Mouse (Mus musculus) layer of hippocampus, postnatal 25 days (tissue): ENCODE measurements around the gene Dstn. TPM values are rescaled to one million over a fixed set of nuclear protein-coding genes. Genes with fewer than 3 reads are reported as not detected.

Source experiments
- DNase-seq, 2 experiments: peaks; one replicate each; pipeline ENCODE4 v3.0.0; 2022; ENCODE audit warnings: mixed read lengths in 2 of 2, low spot score in 1 of 2; ENCODE audit errors: extremely low spot score in 1 of 2
- total RNA-seq, 2 experiments: library from RNA; stranded (reverse); gene quantifications; 2 replicates each; pipeline ENCODE4 v1.2.3; 2021

Dstn gene
- total RNA-seq, result 100 to 1,000 TPM; 207 to 232 TPM

GRCm38 (mm10) chr2:143914760-143915599 is at the start of gene Dstn:
Dstn (plus strand) TSS chr2:143915320.
- DNase-seq, result peak; percentile 92 to 96

DNA sequence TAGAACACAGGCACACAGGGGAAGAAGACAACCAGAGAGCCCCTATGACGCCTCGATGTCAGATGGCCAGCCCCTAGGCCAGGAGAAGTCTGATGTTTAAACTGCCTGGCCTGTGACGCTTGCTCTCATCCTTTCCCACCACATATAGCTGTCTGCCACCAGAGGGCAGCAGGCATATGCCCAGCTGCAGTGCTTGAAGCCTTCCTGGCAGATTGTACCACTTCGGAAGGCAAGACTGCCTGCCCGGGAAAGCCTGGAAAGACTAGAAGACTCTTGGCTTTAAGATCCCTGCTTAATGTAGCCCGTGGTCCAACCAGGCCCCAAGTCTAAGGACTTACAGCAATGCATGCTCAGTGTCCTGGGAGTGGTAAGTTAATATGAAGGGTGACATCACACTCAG is 47.8 kb upstream of the Dstn start:
- DNase-seq, result peak; percentile 46 to 73

DNA sequence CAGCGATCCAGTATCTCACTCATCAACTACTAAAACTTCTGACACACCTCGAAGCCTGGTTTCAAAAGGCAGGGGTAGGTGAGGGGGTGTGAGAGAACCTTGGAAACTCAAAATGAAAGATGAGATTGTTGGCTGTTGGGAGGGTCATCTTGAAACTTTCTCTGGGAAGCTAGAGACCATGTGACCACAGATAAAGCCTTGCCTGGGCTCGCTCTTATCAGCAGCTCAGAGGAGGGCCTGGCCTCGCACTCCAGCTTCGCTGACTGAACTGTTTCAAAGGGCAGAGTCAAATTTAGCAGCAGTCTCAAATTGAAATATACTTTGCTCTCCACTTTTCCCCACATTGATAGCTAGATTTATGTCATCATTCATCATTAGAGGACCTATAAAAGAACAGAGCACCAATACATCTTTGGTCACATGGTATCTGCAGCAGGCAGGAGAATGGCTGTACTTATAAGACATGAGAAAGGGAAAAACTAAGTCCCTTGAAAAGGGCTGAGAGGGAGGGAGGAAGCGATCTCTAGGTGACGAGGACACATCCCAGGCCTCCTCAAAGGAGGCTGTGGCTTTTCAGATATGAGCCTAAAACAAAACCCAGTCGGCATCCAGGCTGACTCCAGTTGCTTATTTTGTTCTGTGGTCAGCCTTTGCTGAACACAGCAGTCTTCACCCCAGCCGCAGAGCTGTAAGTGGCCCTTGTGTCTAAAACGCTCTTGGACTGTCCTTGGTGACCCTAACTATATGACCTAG is 44.0 kb upstream of the Dstn start:
- no peak for DNase-seq

DNA sequence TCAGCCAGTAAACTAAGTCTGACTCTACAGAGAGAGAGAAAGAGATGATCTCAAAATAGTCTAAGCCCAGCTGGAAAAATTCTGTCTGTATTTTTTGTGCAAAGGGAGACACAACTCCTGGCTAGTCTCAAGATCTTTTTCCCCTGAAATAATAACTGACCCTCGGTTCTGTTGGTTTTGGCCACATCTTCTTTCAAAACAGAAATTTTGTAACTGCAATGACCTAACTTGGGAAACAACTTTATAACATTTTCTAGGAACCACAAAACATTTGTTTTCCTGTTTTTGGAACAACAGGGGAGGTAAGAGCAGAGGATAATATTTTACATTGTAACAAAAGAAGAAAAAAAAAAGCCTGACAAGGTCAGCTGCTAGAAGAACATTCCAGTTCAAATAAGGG is 39.1 kb upstream of the Dstn start:
- DNase-seq, result no peak

- DNase-seq, result no peak
These were observed 38.0 kb upstream of the Dstn start for GRCm38 (mm10) chr2:143876929-143877632.

DNA sequence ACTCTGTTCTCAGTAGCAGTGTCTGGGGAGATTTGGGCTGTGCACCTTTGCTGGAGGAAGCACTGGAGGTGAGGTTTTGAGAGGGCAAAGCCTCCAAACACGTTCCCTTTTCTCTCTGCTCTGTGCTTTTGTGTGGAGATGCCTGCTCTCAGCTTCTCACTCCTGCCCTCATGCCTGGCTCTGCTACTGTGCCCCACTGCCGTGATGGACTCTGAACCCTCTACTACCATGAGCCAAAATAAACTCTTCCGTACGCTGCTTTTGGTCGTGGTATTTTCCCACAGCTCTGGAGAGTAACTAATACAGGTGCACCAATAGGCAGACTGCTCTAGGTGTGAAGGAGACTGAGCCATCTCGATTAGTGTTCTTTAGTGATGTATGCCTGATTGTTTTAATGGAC is 35.8 kb upstream of the Dstn start:
- DNase-seq, result no peak

DNA sequence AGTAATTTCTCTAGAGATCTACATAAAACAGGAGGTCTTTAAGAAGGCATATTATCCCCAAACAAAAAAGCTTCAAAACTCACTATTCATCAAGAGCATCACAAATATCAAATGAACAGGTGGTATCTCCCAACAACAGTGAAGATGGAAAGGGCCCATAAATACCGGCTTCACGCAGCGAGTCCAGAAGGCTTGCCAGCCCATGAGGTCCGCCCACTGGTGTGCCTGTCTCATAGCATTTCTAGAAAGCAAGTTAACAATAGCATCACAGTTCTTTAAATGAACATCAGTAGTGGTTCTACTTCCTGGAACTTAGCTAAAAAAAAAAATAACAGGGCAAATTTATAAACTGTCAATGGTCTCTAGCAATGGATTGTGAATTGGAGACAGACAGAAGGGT is 33.1 kb upstream of the Dstn start:
- DNase-seq, result no peak

- no peak for DNase-seq
These were observed 32.4 kb upstream of the Dstn start for GRCm38 (mm10) chr2:143882606-143883288.

- no peak for DNase-seq
These were observed 25.8 kb upstream of the Dstn start for GRCm38 (mm10) chr2:143889131-143889859.

- DNase-seq, result no peak
These were observed 25.2 kb upstream of the Dstn start for GRCm38 (mm10) chr2:143889860-143890433.

DNA sequence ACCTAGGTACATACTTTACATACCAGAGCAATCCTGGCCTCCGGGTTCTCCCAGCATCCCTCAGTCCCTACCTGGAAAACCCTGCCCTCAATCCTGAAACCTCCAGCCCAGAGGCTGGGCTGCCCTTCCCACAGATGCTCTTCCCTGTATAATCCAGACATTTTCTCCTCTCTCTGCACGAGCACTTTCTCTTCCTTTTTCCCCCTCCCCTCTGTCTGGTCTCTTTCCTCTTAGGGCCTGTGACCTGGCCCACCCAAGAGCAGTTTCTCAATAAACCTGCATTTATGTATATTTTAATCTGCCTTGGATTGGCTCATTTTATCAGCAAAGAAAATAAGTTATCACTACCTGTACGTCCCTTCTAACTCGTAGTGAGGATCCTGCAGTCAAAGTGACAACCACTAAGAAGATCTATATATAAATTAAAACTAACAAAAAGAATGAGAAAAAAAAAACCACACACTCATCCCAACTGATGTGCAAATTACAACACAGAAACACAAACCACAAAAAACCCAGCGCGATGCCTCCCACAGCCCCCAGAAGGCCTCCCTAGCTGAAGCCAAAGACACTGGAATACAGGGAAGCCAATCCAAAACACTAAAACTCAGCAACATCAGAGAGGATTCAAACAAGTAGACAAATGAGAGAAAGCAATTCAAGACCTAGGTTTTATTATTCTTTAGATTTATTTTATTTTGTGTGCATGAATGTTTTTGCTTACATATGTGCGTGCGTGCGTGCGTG is 23.6 kb upstream of the Dstn start:
- no peak for DNase-seq

DNA sequence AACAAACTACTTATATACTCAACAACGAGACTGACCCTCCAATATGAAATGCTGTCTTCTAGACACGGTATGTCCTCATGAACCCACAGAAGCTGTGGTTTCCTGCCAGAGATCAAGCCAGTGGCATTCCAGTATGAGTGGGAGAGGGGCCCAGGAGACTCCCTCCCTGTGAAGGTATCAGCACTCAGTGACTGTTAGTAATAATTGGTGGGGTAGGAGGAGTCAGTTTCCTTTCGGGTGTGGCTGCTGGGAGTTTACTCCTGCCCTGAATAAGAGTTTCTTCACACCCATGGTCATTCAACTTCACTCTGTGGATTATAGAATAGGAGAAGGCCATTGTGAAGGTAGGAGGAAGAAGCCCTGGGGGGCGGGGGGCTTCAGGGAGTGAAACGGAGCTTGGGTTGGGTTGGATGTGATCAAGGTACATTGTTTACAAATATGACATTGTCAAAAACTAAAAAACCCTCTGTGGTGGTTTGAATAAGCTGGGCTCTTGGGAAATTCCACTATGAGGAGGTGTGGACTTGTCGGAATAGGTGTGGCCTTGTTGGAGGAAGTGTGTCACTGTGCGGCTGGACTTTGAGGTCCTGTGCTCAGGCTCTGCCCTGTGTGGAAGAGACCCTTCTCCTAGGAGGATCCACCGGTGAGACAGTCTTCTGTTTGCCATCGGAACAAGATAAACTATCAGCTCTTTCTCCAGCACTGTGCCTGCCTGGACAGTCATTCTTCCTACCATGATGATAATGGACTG is 15.5 kb upstream of the Dstn start:
- DNase-seq, result no peak

- no peak for DNase-seq
These were observed 14.2 kb upstream of the Dstn start for GRCm38 (mm10) chr2:143900821-143901351.

GRCm38 (mm10) chr2:143903376-143904045 is 11.6 kb upstream of the Dstn start:
- DNase-seq, result no peak

DNA sequence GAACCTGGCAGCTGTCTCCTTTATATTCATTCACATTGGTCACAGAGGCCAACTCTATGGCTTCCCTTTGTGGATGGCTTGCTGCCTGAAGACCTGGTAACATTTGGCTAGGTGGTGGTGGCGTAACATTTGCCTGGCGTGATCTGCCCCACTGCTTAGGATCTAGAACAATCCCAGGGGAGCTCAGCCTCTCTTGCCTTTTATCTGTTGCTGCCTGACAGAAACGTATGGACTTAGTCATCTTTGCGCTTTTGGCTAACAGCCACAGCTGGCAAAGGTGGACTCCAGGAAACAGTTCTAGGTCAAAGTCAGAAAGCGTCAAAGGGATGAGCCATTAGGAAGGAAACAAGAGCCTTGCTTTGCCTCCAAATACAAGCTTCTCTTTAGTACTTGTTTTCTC is 10.2 kb upstream of the Dstn start:
- no peak for DNase-seq

DNA sequence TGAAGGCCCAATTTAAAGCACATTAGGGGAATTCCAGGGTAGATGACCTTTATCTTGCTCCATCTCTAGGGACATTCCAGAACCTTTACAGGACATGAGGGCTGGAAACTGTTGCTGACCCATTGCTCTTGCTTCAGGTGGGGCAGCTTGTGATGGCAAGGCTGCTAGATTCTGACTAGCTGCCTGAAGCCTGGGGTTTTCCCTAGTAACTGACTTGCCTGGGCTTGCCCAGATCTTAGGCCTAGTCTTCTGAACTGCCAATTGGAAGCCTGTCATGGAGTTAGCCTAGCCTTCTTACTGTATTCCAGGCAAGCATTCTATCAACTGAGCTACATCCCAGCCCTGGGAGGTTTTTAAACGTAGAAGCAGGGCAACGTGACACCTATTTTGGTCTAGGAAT is 5.9 kb upstream of the Dstn start:
- DNase-seq, result no peak

DNA sequence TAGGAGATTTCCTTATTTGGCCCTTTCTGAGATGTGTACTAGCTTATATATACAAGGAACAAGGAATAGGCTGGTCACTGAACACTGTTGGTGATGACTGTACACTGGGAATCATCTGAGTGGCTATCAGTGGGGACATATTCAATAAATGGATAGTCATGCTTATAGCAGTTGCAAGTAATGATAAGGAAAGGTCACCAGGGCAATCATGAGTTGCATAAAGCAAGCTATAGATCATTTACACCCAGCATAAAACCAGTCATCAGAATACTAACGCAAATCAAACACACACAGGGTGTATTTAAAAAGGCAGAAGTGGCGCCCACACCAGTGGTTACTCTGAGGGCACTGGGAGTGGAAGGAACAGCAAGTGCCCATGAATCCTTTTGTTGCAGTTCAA is 2.9 kb upstream of the Dstn start:
- DNase-seq, result no peak
